Mouse (Mus musculus) layer of hippocampus, adult 9-10 months (tissue): ENCODE results near the gene Gm20908.
"Not testable (repeated sequence)": the region's sequence is repeated elsewhere in the genome, so short reads cannot be mapped to it uniquely, and the experiment has no call there.

ENCODE experiments used
- DNase-seq: peaks from one replicate; pipeline ENCODE4 v3.0.0; 2022; ENCODE audit warnings: low spot score

The Gm20908 gene

GRCm38 (mm10) chrY:64472966-64473365, at the start of gene Gm20908:
Gene Gm20908 (plus strand): TSS chrY:64473266.
- DNase-seq, result not testable (repeated sequence)
